Mouse (Mus musculus) limb, embryonic 11.5 days (tissue): Measurements from ENCODE around the gene Utp4. TPM values are rescaled to one million over a fixed set of nuclear protein-coding genes. Genes with fewer than 3 reads are reported as not detected.

ENCODE experiments used
- ATAC-seq: fragments of 200-750 bp; cut with Nextera tagmentation; 2 replicates; pipeline ENCODE4 v1.8.0; 2017; ENCODE audit warnings: low read depth; ENCODE audit not compliant: insufficient number of reproducible peaks, low FRiP score, low TSS enrichment
- DNase-seq: peaks from one replicate; pipeline ENCODE4 v3.0.0-alpha.2; 2015; ENCODE audit warnings: low spot score
- H3K27ac ChIP-seq: fragments of 300-500 bp; sonication (generic); replicated peaks from 2 replicates; pipeline ENCODE4 v1.5.1; 2014; ENCODE audit warnings: low read depth, mild to moderate bottlenecking, low read length
- H3K27me3 ChIP-seq: fragments of 300-500 bp; sonication (generic); 2 replicates; pipeline ENCODE4 v1.6.1; 2014; ENCODE audit warnings: mild to moderate bottlenecking, low read length, mixed read lengths; ENCODE audit not compliant: control insufficient read depth, insufficient read depth
- H3K36me3 ChIP-seq: fragments of 300-500 bp; sonication (generic); 2 replicates; pipeline ENCODE4 v1.6.1; 2014; ENCODE audit warnings: mild to moderate bottlenecking, low read length, moderate library complexity, mixed read lengths; ENCODE audit not compliant: control insufficient read depth, insufficient read depth
- H3K4me1 ChIP-seq: fragments of 300-500 bp; sonication (generic); 2 replicates; pipeline ENCODE4 v1.6.1; 2014; ENCODE audit warnings: low read length, mixed read lengths; ENCODE audit not compliant: control insufficient read depth, insufficient read depth
- H3K4me2 ChIP-seq: fragments of 300-500 bp; sonication (generic); 2 replicates; pipeline ENCODE4 v1.6.1; 2014; ENCODE audit warnings: low read depth, mild to moderate bottlenecking, moderate library complexity; ENCODE audit not compliant: severe bottlenecking
- H3K4me3 ChIP-seq: fragments of 300-500 bp; sonication (generic); 2 replicates; pipeline ENCODE4 v1.5.1; 2014; ENCODE audit warnings: low read depth, low read length
- H3K9ac ChIP-seq: fragments of 300-500 bp; sonication (generic); 2 replicates; pipeline ENCODE4 v1.6.1; 2014; ENCODE audit warnings: mild to moderate bottlenecking, low read length
- H3K9me3 ChIP-seq: fragments of 300-500 bp; sonication (generic); 2 replicates; pipeline ENCODE4 v1.6.1; 2016; ENCODE audit warnings: low read length; ENCODE audit not compliant: control insufficient read depth
- WGBS: fragments of 180-500 bp; shearing (Covaris S2); extraction: QIAGEN DNeasy Blood & Tissue Kit; methylation state at CpG from one replicate; pipeline ENCODE4 v1.1.7; 2014; 5-methylcytosine and 5-hydroxymethylcytosine counted together
- polyA plus RNA-seq: library from polyadenylated mRNA; unstranded; fragments of >200 nt; fragmentation: Nextera tagmentation; extraction: Ambion mirVana; gene quantifications from 2 replicates; pipeline ENCODE4 v1.2.1, GENCODE M21; 2014

Gene Utp4
- polyA plus RNA-seq, 1 experiment from 2014 or later = 82.6 TPM

DNA sequence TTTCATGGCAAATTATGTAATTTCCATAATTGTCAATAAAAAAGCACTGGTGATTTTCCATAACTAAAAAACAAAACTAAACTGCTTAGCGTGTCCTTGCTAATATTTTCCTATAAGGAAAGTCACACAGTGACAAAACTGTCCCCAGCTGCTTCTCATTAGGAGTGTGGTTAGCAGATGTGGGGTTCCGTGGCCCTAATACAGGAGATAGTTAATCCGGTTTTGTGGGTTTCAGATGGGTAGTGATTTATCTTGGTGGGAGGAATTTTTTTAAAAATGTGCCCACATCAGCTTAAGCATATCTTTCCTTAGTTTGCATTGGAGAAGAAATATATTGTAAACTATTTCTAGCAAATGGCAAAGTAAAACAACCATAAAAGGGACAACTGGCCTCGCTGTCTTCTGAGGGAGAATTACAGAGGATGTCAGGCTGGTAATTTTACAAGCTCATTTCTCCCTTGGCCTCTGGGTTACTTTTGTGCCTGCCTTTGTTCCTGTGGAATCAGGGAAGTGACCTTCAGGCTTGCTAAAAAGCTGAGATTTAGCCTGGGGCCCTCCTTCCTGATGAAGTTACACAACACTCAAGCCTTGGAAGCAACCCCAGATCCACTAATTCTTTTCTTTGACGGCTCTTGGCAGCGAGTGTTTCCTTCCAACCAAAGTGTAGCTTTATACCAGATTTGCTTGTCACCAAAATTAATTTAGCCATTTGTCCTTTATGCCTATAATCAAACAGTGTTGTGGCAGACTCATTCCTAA is 35.9 kb downstream of the Utp4 start:
- 15% methylated on average over 6 of the region's 6 CpGs for WGBS
- ATAC-seq (no peak), DNase-seq (peak; percentile 32)
- no peaks in the 10 kb centered on the region for H3K9me3 ChIP-seq
- no peaks in the 10 kb centered on the region for H3K36me3 ChIP-seq
- H3K9ac ChIP-seq = no peak overlapping the region
- no peaks in the 10 kb centered on the region for H3K27me3 ChIP-seq
- H3K4me3 ChIP-seq = no peak overlapping the region
- no peak overlapping the region for H3K27ac ChIP-seq
- H3K4me2 ChIP-seq = no peak overlapping the region
- peaks cover 15% of the 10 kb centered on the region for H3K4me1 ChIP-seq

DNA sequence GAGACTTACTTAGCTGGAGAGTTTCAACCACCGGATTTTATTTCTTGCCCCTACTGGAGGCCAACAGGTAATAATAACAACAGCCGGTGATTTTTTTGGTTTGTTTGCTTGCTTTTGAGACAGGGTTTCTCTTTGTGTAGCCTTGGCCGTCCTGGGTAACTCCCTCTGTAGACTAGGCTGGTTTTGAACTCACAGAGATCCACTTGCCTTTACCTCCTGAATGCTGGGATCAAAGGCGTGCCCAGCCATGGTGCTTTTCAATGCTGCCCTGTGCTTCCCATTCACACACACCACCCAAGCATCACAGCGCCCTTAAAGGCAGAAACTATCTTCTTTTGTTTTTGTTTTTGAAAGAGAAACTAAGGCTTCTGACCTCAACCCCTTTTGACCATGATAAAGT is 36.5 kb downstream of the Utp4 start:
- 76% methylated on average over 5 of the region's 5 CpGs for WGBS

DNA sequence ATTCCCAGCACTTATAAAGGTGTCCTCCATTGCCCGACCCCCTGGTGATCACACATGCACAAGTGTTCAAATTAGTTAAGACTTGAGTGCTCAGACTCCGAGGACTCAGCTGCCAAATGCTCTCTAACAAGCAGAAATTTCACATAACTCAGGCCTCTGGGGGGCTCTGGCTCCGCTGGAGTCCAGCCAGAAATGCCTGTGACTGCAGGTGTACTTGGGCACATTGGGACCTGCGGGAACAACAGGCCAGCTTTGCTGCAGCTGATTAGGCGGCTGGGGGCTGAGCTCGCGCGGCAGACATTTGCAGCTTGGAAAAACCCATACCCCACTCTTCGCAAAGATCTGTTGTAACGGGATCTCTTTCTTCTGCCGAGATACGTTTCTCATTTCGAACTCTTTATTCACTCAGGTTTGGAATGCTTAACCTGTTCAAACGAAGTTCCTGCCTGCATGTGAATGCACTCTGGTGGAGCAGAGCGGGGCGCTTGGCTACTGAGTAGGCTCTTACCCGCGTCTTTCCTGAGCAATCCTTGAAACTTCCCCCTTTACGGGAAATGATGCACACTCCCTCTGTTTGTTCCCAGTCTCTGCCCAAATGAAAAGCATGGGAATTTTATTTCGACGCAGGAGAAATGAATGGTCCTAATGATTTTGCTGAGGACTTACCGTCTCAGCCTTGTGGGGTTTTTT is 39.1 kb downstream of the Utp4 start:
- Histone ChIP-seq H3K4me1 (peaks cover 19% of the 10 kb centered on the region), H3K4me3 (no peak overlapping the region), H3K9me3 (no peaks in the 10 kb centered on the region), H3K27me3 (no peaks in the 10 kb centered on the region), H3K9ac (peak overlapping the region; percentile 36; the same call in 1 of the 2 replicates), H3K36me3 (no peaks in the 10 kb centered on the region), H3K4me2 (peak overlapping the region; percentile 41), H3K27ac (0 out of 2 replicates have a peak overlapping the region, but pooled peaks have one; percentile 42)
- DNase-seq (peak; percentile 75), ATAC-seq (no peak)
- WGBS = 11% methylated on average over 22 of the region's 22 CpGs

More for the DNA sequence above, 36.5 kb downstream of the Utp4 start:
- Histone ChIP-seq H3K4me1 (peaks cover 15% of the 10 kb centered on the region), H3K27me3 (no peaks in the 10 kb centered on the region), H3K4me2 (no peak overlapping the region), H3K27ac (no peak overlapping the region), H3K4me3 (no peak overlapping the region), H3K9ac (no peak overlapping the region), H3K36me3 (no peaks in the 10 kb centered on the region), H3K9me3 (no peaks in the 10 kb centered on the region)
- ATAC-seq = no peak
- DNase-seq = no peak

DNA sequence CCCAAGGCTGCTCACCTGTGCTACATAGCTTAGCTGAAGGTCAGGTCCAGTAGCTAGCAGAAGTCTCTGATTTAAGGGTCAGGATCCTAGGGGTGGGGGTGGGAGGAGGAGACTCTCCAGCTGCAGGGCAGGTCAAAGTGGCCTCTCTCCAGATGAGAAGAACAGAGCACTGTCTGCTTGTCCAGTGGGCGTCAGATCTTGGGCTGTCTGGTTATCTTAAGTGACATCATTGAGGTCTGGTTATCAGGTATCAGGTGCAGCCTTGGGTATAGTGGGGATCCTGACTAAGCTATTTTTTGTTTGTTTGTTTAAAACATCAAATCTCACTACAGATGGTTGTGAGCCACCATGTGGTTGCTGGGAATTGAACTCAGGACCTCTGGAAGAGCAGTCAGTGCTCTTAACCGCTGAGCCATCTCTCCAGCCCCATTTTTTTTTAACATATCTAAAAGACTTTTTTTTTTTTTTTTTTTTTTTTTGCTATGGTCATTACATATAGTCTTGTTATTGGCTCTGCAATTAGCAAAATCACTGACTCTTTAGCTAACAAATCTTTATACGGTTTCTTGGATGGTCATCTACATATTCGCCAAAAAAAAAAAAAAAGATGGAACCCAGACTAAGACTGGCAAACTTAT is 40.2 kb downstream of the Utp4 start:
- DNase-seq (no peak), ATAC-seq (no peak)
- H3K36me3 ChIP-seq = no peaks in the 10 kb centered on the region
- H3K4me1 ChIP-seq = peaks cover 24% of the 10 kb centered on the region
- H3K9me3 ChIP-seq = no peaks in the 10 kb centered on the region
- H3K27me3 ChIP-seq = no peaks in the 10 kb centered on the region
- no peak overlapping the region for H3K4me3 ChIP-seq
- 85% methylated on average over 4 of the region's 4 CpGs for WGBS
- no peak overlapping the region for H3K9ac ChIP-seq
- no peak overlapping the region for H3K27ac ChIP-seq
- no peak overlapping the region; the same call in 1 of the 2 replicates for H3K4me2 ChIP-seq

DNA sequence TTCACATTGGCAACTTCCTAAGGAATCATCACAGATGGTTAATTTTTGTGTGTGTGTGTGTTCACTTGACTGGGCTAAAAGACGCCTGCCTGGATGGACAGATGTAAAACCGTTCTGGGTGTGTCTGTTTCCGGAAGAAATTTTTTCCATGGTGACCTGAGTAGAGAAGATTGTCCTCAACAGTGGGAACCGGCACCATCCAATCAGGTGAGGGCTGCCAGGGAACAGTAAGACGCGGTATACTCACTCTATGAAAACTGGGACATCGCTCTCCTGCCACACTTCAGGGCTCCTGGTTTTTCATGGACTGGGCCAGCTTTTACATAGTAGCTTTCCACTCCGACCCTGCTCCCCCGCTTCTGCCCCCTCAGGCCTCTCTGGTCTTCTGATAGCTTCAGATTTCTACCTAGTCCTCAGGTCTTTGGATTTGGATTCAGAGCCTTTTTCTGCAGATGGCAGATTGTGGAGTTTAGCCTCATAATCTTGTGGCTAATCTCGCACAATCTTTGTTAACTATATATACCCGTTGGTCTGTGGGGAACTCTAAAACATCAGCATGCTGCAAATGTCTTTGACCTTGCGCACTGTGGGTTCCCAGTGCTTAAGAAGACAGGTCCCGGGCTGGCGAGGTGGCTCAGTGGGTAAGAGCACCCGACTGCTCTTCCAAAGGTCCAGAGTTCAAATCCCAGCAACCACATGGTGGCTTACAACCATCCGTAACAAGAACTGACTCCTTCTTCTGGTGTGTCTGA is 41.0 kb downstream of the Utp4 start:
- H3K4me2 ChIP-seq = no peak overlapping the region
- DNase-seq = no peak
- peaks cover 20% of the 10 kb centered on the region for H3K4me1 ChIP-seq
- H3K36me3 ChIP-seq = no peaks in the 10 kb centered on the region
- 76% methylated on average over 15 of the region's 16 CpGs for WGBS
- H3K27ac ChIP-seq = no peak overlapping the region
- H3K27me3 ChIP-seq = no peaks in the 10 kb centered on the region
- H3K9me3 ChIP-seq = no peaks in the 10 kb centered on the region
- H3K4me3 ChIP-seq = no peak overlapping the region
- H3K9ac ChIP-seq = no peak overlapping the region
- ATAC-seq = no peak

DNA sequence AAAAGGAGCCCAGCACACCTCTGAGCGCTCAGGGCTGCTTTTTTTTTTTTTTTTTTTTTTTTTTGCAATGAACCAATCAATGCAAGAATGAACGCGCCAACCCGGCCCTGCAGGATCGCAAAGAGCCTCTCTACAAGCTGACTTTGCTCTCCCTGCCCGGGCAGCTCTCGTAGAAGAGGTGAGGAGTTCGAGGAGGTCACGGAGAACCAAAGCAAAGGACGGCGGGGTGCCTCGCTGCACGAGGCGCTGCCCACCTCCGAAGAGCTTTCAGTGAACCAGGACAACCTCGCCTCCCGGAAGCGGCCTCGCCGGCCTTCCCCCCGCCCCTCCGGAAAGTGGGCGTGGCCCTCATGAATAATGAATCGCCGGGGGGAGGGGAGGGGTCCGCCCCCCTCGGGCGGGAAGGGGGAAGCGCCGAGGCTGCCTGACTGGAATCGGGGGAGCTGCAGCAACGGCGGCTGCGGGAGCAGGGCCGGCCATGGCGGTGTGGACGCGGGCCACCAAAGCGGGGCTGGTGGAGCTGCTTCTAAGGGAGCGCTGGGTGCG is 42.0 kb downstream of the Utp4 start, which contains the start of gene Sntb2:
Gene Sntb2 (plus strand): TSS at position 427 of the 546 bp plus-strand sequence.
- H3K36me3 ChIP-seq = no peaks in the 10 kb centered on the region
- peak; percentile 98 for DNase-seq
- peak within 1 kb of the TSS; percentile 93 for H3K9ac ChIP-seq
- H3K9me3 ChIP-seq = no peaks in the 10 kb centered on the region
- H3K27me3 ChIP-seq = no peaks in the 10 kb centered on the region
- WGBS = 0% methylated on average over 40 of the region's 41 CpGs
- H3K27ac ChIP-seq = peak within 1 kb of the TSS; percentile 84
- H3K4me2 ChIP-seq = peak within 1 kb of the TSS; percentile 55
- peak; percentile 65 for ATAC-seq
- peaks cover 17% of the 10 kb centered on the region for H3K4me1 ChIP-seq
- peak within 1 kb of the TSS; percentile 67 for H3K4me3 ChIP-seq

DNA sequence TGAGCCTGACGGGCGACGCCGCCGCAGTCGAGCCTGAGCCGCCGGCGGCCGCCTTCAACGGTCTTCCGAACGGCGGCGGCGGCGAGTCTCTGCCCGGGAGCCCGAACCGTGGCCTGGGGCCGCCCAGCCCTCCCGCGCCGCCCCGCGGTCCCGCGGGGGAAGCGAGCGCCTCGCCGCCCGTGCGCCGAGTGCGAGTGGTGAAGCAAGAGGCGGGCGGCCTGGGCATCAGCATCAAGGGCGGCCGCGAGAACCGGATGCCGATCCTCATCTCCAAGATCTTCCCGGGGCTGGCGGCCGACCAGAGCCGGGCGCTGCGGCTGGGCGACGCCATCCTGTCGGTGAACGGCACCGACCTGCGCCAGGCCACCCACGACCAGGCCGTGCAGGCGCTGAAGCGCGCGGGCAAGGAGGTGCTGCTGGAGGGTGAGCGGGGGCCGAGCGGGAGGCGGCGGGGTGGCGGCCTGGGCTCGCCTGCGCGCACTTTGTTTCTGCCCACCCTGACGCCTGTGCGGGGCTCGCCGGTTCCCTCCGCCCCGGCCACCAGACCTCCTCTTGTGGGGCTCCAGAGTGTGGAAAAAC is 42.6 kb downstream of the Utp4 start:
- H3K36me3 ChIP-seq = no peaks in the 10 kb centered on the region
- H3K9ac ChIP-seq = peak overlapping the region; percentile 93
- no peaks in the 10 kb centered on the region for H3K27me3 ChIP-seq
- H3K4me1 ChIP-seq = peaks cover 17% of the 10 kb centered on the region
- WGBS = under 1% methylated on average over 74 of the region's 76 CpGs
- H3K4me2 ChIP-seq = peak overlapping the region; percentile 55
- no peaks in the 10 kb centered on the region for H3K9me3 ChIP-seq
- peak overlapping the region; percentile 84 for H3K27ac ChIP-seq
- H3K4me3 ChIP-seq = peak overlapping the region; percentile 67
- DNase-seq (peak; percentile 67), ATAC-seq (peak; percentile 61)
